Mouse (Mus musculus) ES-Bruce4 (cell line): ENCODE results near the gene Flcn.

Experiments
- CTCF ChIP-seq: IDR thresholded peaks from one replicate; pipeline ENCODE4 v1.8.1; 2011; ENCODE audit warnings: low read depth, low read length
- POLR2A ChIP-seq: IDR thresholded peaks from one replicate; pipeline ENCODE4 v1.8.1; 2011; ENCODE audit warnings: low read length; ENCODE audit not compliant: insufficient read depth

GRCm38 (mm10) chr11:59814936-59815335 is 5.1 kb upstream of the Flcn start:
- no peak for TF ChIP-seq CTCF
- no peak for TF ChIP-seq POLR2A
